ENCODE assay signal across 8 mouse cellular contexts in the genomic region with DNA sequence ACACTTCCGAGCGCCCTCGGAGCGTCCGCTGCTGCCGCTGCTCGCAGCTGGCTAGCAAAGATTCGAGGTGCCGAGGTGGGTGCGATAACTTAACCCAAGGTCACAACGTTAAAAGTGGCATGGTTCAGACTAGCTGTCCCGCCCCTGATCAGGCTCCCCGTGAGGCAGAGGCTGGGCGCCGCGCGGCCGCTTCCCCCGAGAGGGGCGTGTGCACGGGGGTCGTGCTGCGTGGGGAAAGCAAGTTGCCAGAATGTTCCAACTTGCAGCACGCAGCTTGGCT. TPM values are rescaled to one million over a fixed set of nuclear protein-coding genes. Genes with fewer than 3 reads are reported as not detected.
DNase-seq lines count a peak whose midpoint lies in the region; ATAC-seq and TF ChIP-seq lines count a peak whose summit lies in the region.

No protein-coding gene starts in this region.

- peak overlapping the region; percentile 81 for H3K4me2 ChIP-seq in hindbrain, embryonic 14.5 days (replicated peaks)
- H3K4me2 ChIP-seq in midbrain, embryonic 16.5 days (ENCODE audit: low read length) = peak overlapping the region; percentile 84

- H3K4me1 ChIP-seq in kidney, adult 2 months (ENCODE audit: control insufficient read depth, insufficient read depth, low read length) = no peaks in the 10 kb centered on the region
- peaks cover 2% of the 10 kb centered on the region; the same call in 1 of the 2 replicates for H3K4me1 ChIP-seq in bone marrow macrophage, adult 2 months (ENCODE audit: control insufficient read depth, insufficient read depth, low read length)
- H3K4me1 ChIP-seq in hindbrain, embryonic 14.5 days (replicated peaks; ENCODE audit: control insufficient read depth, insufficient read depth, low read length) = no peaks in the 10 kb centered on the region
- H3K4me1 ChIP-seq in midbrain, embryonic 16.5 days (ENCODE audit: control insufficient read depth, insufficient read depth, low read length) = peaks cover 9% of the 10 kb centered on the region; the same call in 1 of the 2 replicates

- no peak overlapping the region for H3K27ac ChIP-seq in kidney, adult 2 months (ENCODE audit: insufficient read depth, low read depth, low read length)
- no peak overlapping the region for H3K27ac ChIP-seq in bone marrow macrophage, adult 2 months (ENCODE audit: insufficient read depth, low read depth, low read length)
- no peak overlapping the region for H3K27ac ChIP-seq in hindbrain, embryonic 14.5 days
- H3K27ac ChIP-seq in midbrain, embryonic 16.5 days (ENCODE audit: low read length) = no peak overlapping the region

- no peak for ATAC-seq in hindbrain, embryonic 14.5 days (ENCODE audit: low FRiP score)
- peak; percentile 4; the same call in 1 of the 2 replicates for ATAC-seq in midbrain, embryonic 16.5 days

- no peaks in the 10 kb centered on the region for H3K9me3 ChIP-seq in hindbrain, embryonic 14.5 days (ENCODE audit: control insufficient read depth, low read length)
- H3K9me3 ChIP-seq in midbrain, embryonic 16.5 days (replicated peaks; ENCODE audit: control insufficient read depth, low read length, poor library complexity, severe bottlenecking) = no peaks in the 10 kb centered on the region

- peak overlapping the region; percentile 50; the same call in 1 of the 2 replicates for H3K9ac ChIP-seq in hindbrain, embryonic 14.5 days
- H3K9ac ChIP-seq in midbrain, embryonic 16.5 days (ENCODE audit: low read depth, low read length) = peak overlapping the region; percentile 61; the same call in 1 of the 2 replicates

- 0% methylated on average over 22 of the region's 24 CpGs for WGBS in kidney, adult 2 months
- WGBS in hindbrain, embryonic 14.5 days = 18% methylated on average over 24 of the region's 24 CpGs
- WGBS in midbrain, embryonic 16.5 days = 15% methylated on average over 23 of the region's 24 CpGs

- H3K27me3 ChIP-seq in kidney, adult 2 months (replicated peaks; ENCODE audit: control insufficient read depth, insufficient read depth, low read length) = no peaks in the 10 kb centered on the region
- H3K27me3 ChIP-seq in hindbrain, embryonic 14.5 days (ENCODE audit: control insufficient read depth, insufficient read depth, low read length) = peaks cover 49% of the 10 kb centered on the region
- peaks cover 12% of the 10 kb centered on the region for H3K27me3 ChIP-seq in midbrain, embryonic 16.5 days (ENCODE audit: control insufficient read depth, insufficient read depth, low read depth, low read length)

- H3K36me3 ChIP-seq in kidney, adult 2 months (ENCODE audit: control insufficient read depth, insufficient read depth, low read length) = no peaks in the 10 kb centered on the region
- no peaks in the 10 kb centered on the region for H3K36me3 ChIP-seq in hindbrain, embryonic 14.5 days (replicated peaks; ENCODE audit: control insufficient read depth, insufficient read depth)
- H3K36me3 ChIP-seq in midbrain, embryonic 16.5 days (ENCODE audit: control insufficient read depth, insufficient read depth, low read length) = no peaks in the 10 kb centered on the region

- DNase-seq in kidney, adult 2 months = no peak
- DNase-seq in kidney, postnatal 25 days = no peak
- no peak for DNase-seq in hindbrain, embryonic 14.5 days (ENCODE audit: low spot score)
- no peak for DNase-seq in frontal cortex, postnatal 25 days (ENCODE audit: low spot score in 2 of 2)
- no peak for DNase-seq in cerebellum, postnatal 10 days
- DNase-seq in thymus, postnatal 10 days (ENCODE audit: low spot score in 2 of 2) = no peak

- no peak for TF ChIP-seq CTCF in kidney, adult 2 months (conservative IDR thresholded peaks at IDR 0.05; ENCODE audit: insufficient read depth, insufficient read length, low read depth, low read length)
- TF ChIP-seq CTCF in bone marrow macrophage, adult 2 months (IDR thresholded peaks at IDR 0.05; ENCODE audit: low read depth, low read length) = no peak

- peak overlapping the region; percentile 77 for H3K4me3 ChIP-seq in kidney, adult 2 months (ENCODE audit: insufficient read depth, low read depth, low read length)
- H3K4me3 ChIP-seq in bone marrow macrophage, adult 2 months (ENCODE audit: insufficient read depth, low read length) = peak overlapping the region; percentile 47
- peak overlapping the region; percentile 51 for H3K4me3 ChIP-seq in hindbrain, embryonic 14.5 days (replicated peaks; ENCODE audit: low read length)
- H3K4me3 ChIP-seq in midbrain, embryonic 16.5 days (ENCODE audit: low read depth, low read length) = peak overlapping the region; percentile 59

- TF ChIP-seq POLR2A in kidney, adult 2 months (IDR thresholded peaks at IDR 0.05; ENCODE audit: low read depth, low read length) = no peak
- no peak for TF ChIP-seq POLR2A in bone marrow macrophage, adult 2 months (IDR thresholded peaks at IDR 0.05; ENCODE audit: borderline replicate concordance, low read depth, low read length)

RNA-seq across cellular contexts. Expression of gene Cited1, which starts 1.1 kb away (rescaled TPM):
- 3.3 and 4.4 TPM in 2 replicates for polyA plus RNA-seq in kidney, adult 2 months (2012; rRNA removed)
- polyA plus RNA-seq in bone marrow macrophage, adult 2 months (2012; ENCODE audit: insufficient read depth, insufficient read length, missing spikeins) = not detected in 2 replicates
- polyA plus RNA-seq in hindbrain, embryonic 14.5 days (2014; fragmentation: Nextera tagmentation; extraction: Ambion mirVana) = 13.2 and 14.3 TPM in 2 replicates
- polyA plus RNA-seq in midbrain, embryonic 16.5 days (2015; fragmentation: Nextera tagmentation; extraction: Ambion mirVana) = 14.9 and 17.5 TPM in 2 replicates
